Mouse (Mus musculus): ENCODE measurements around the gene Wdr86. TPM values are rescaled to one million over a fixed set of nuclear protein-coding genes. Genes with fewer than 3 reads are reported as not detected.
A peak's percentile ranks its signal among the peaks of the same experiment; 100 is the strongest.
"Not testable (repeated sequence)": the region's sequence is repeated elsewhere in the genome, so short reads cannot be mapped to it uniquely, and the experiment has no call there.

Wdr86 gene
- polyA plus RNA-seq, 1 experiment from 2014 or later = 37.2 TPM

DNA sequence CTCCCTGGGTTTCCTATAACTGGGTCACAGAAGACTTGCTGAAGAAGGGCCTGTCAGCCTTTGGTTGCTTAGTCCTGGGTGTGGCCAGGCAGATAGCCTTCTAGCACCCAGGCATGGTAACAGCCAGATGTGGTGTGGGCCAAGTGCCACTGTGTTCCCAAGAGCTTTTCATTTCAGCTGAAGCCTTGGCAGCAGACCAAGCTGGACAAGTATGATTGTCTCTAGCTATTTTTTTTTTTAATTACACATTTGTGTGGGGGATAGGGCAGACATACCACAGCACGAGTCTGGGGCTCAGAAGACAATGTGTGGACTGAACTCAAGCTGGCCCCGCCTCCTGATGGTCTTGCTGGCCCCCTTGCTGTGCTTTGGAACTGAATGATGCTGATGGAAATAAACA is 20.6 kb downstream of the Wdr86 start:
- H3K27ac ChIP-seq = peak overlapping the region; percentile 48
- 53% methylated on average over 2 of the region's 2 CpGs for WGBS
- H3K4me1 ChIP-seq = 0 out of 2 replicates have a peak, but pooled peaks cover 11% of the 10 kb centered on the region
- no peak overlapping the region for H3K4me2 ChIP-seq
- no peak for ATAC-seq (ENCODE audit: borderline replicate concordance, extremely low read depth, low FRiP score, low TSS enrichment)
- H3K27me3 ChIP-seq = no peaks in the 10 kb centered on the region
- H3K4me3 ChIP-seq = no peak overlapping the region
- no peaks in the 10 kb centered on the region for H3K9me3 ChIP-seq
- H3K36me3 ChIP-seq = peaks cover 81% of the 10 kb centered on the region
- H3K9ac ChIP-seq = no peak overlapping the region

- Histone ChIP-seq H3K36me3 (peaks cover 88% of the 10 kb centered on the region), H3K27me3 (no peaks in the 10 kb centered on the region), H3K9me3 (no peaks in the 10 kb centered on the region), H3K27ac (no peak overlapping the region), H3K9ac (no peak overlapping the region), H3K4me1 (no peaks in the 10 kb centered on the region), H3K4me2 (no peak overlapping the region), H3K4me3 (no peak overlapping the region)
- WGBS = 89% methylated on average over 8 of the region's 8 CpGs
- no peak for ATAC-seq (ENCODE audit: borderline replicate concordance, extremely low read depth, low FRiP score, low TSS enrichment)
Measured at GRCm38 (mm10) chr5:24704615-24705014, 25.9 kb downstream of the Wdr86 start.

DNA sequence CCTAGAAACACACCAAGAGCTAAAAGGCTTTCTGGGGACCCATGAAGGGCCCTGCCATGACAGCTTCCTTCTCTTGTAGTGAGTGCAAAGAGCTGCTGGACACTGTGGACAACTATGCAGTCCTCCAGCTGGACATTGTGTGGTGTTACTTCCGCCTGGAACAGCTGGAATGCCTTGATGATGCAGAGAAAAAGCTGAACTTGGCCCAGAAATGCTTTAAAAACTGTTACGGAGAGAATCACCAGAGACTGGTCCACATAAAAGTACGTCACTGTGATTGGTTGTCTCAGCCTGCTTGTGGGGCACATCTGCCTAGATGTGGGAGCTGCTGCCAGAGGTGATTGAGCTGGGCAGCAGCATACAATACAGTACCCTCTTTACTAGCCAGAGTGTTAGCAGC is 29.3 kb downstream of the Wdr86 start:
- no peaks in the 10 kb centered on the region for H3K27me3 ChIP-seq
- H3K4me2 ChIP-seq = no peak overlapping the region
- H3K9ac ChIP-seq = no peak overlapping the region
- no peak overlapping the region for H3K4me3 ChIP-seq
- H3K9me3 ChIP-seq = no peaks in the 10 kb centered on the region
- WGBS = 55% methylated on average over 3 of the region's 3 CpGs
- H3K36me3 ChIP-seq = peaks cover 82% of the 10 kb centered on the region
- ATAC-seq (ENCODE audit: borderline replicate concordance, extremely low read depth, low FRiP score, low TSS enrichment) = peak; percentile 88
- H3K4me1 ChIP-seq = no peaks in the 10 kb centered on the region
- peak overlapping the region; percentile 62 for H3K27ac ChIP-seq

DNA sequence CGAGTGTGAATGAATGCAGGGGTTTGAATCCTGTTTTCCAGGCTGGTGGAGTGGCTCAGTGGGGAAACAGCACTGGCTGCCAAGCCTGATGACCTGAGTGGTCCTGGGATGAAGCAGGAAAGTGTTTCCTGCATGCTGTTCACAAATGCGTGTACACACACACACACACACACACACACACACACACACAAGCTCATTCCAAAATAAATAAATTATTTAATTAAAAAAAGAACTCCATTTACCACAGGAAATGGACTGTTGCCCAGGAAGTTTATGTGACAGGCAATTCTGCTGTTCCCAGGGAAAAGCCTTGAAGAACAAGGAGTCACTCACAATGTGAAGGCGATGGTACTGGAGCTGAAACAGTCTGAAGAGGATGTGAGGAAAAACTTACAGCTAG is 33.8 kb downstream of the Wdr86 start:
- WGBS = 74% methylated on average over 3 of the region's 3 CpGs
- H3K4me1 ChIP-seq = no peaks in the 10 kb centered on the region
- no peak overlapping the region for H3K27ac ChIP-seq

GRCm38 (mm10) chr5:24687696-24688095 is 42.8 kb downstream of the Wdr86 start:
- Histone ChIP-seq H3K9ac (no peak overlapping the region), H3K27me3 (no peaks in the 10 kb centered on the region), H3K9me3 (no peaks in the 10 kb centered on the region), H3K4me2 (no peak overlapping the region), H3K27ac (no peak overlapping the region), H3K4me1 (peaks cover 22% of the 10 kb centered on the region), H3K36me3 (peaks cover 35% of the 10 kb centered on the region), H3K4me3 (no peak overlapping the region)
- ATAC-seq (ENCODE audit: borderline replicate concordance, extremely low read depth, low FRiP score, low TSS enrichment) = no peak
- 52% methylated on average over 1 of the region's 1 CpGs for WGBS

More for the DNA sequence above, 33.8 kb downstream of the Wdr86 start:
- H3K9ac ChIP-seq = no peak overlapping the region
- no peaks in the 10 kb centered on the region for H3K27me3 ChIP-seq
- H3K4me2 ChIP-seq = no peak overlapping the region
- no peak for ATAC-seq (ENCODE audit: borderline replicate concordance, extremely low read depth, low FRiP score, low TSS enrichment)
- H3K9me3 ChIP-seq = no peaks in the 10 kb centered on the region
- H3K4me3 ChIP-seq = no peak overlapping the region
- H3K36me3 ChIP-seq = peaks cover 82% of the 10 kb centered on the region

DNA sequence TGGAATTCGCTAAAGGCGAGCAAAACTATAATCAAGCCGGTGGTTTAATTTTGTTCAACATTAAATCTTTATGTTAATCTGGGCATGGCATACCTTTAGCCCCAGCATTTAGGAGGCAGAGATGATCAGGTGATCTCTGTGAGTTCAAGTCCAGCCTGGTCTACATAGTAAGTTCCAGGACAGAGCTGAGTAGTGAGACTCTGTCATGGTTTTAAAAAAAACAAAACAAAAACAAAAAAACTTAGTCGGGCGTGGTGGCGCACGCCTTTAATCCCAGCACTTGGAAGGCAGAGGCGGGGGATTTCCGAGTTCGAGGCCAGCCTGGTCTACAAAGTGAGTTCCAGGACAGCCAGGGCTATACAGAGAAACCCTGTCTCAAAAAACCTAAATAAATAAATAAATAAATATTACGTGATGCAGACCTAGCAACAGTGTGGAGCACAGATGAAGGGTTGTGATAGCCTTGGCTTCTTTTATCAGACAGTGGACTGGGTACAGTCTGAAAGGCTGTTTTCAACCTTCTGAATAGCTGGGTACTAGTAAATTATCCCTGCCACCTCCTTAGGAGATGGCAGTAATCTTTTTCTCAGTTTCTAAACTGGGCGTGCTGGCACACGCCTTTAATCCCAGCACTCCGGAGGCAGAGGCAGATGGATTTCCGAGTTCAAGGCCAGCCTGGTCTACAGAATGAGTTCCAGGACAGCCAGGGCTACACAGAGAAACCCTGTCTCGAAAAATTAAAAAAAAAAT is 43.7 kb downstream of the Wdr86 start:
- H3K9ac ChIP-seq = peak overlapping the region; percentile 78
- peaks cover 22% of the 10 kb centered on the region for H3K4me1 ChIP-seq
- not testable (repeated sequence) for H3K9me3 ChIP-seq; ATAC-seq (ENCODE audit: borderline replicate concordance, extremely low read depth, low FRiP score, low TSS enrichment); H3K27me3 ChIP-seq
- peak overlapping the region; percentile 93 for H3K4me3 ChIP-seq
- H3K27ac ChIP-seq = peak overlapping the region; percentile 93; the same call in 1 of the 2 replicates
- peaks cover 27% of the 10 kb centered on the region for H3K36me3 ChIP-seq
- peak overlapping the region; percentile 58 for H3K4me2 ChIP-seq
- WGBS = 74% methylated on average over 16 of the region's 16 CpGs

- Histone ChIP-seq H3K4me3 (peak overlapping the region; percentile 93), H3K27me3 (no peaks in the 10 kb centered on the region), H3K4me1 (peaks cover 22% of the 10 kb centered on the region), H3K9ac (peak overlapping the region; percentile 78), H3K36me3 (peaks cover 21% of the 10 kb centered on the region; the same call in 1 of the 2 replicates), H3K9me3 (no peaks in the 10 kb centered on the region), H3K4me2 (peak overlapping the region; percentile 58), H3K27ac (peak overlapping the region; percentile 93)
- WGBS = under 1% methylated on average over 15 of the region's 15 CpGs
- ATAC-seq (ENCODE audit: borderline replicate concordance, extremely low read depth, low FRiP score, low TSS enrichment) = peak; percentile 6; the same call in 1 of the 2 replicates
Measured at GRCm38 (mm10) chr5:24686176-24686575, 44.4 kb downstream of the Wdr86 start.

DNA sequence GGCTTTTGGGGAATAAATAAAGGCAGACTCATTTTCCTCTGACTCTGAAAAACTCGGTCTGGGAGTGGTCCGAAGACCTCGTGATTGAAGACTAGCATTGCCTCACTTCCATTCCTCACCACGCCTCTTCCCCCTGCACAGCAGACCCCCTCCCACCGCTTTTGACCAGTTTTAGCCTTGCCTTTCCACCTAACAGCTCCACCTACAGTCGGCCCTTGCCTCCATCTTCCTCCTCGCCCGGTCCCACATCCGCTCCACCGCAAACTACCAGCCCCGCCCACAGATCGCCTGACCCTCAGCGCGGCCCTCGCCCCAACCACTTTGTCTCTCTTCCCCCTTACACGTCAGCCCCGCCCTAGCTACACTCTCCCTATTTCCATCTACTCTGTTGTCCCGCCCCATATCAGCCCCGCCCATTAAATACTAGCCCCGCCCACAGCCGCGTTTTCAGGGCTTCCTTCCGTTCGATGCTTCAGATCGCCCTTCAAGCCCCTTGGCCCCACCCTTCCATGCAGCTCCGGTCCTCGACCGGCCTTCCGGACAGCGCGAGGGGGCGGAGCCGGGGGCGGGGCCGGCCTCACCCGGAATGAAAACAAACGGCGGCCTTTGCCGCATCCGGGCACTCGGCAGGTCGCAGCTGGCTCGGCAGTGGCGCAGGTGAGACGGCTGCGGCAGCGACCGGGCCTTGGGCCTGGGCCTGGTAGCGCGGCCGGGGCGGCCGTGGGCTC is 45.0 kb downstream of the Wdr86 start, which contains the start of gene Nub1:
TSS of gene Nub1 (plus strand) at position 167 of the 728 bp plus-strand sequence.
- WGBS = 0% methylated on average over 51 of the region's 53 CpGs
- Histone ChIP-seq H3K9ac (peak within 1 kb of the TSS; percentile 78), H3K4me2 (peak within 1 kb of the TSS; percentile 67), H3K9me3 (no peaks in the 10 kb centered on the region), H3K4me1 (peaks cover 22% of the 10 kb centered on the region), H3K27ac (peak within 1 kb of the TSS; percentile 98), H3K36me3 (peaks cover 14% of the 10 kb centered on the region; the same call in 1 of the 2 replicates), H3K27me3 (no peaks in the 10 kb centered on the region), H3K4me3 (peak within 1 kb of the TSS; percentile 93)
- ATAC-seq (ENCODE audit: borderline replicate concordance, extremely low read depth, low FRiP score, low TSS enrichment) = peak; percentile 95

GRCm38 (mm10) chr5:24684578-24685365 is 45.8 kb downstream of the Wdr86 start:
- 17% methylated on average over 16 of the region's 16 CpGs for WGBS
- no peaks in the 10 kb centered on the region for H3K9me3 ChIP-seq
- peak overlapping the region; percentile 93 for H3K4me3 ChIP-seq
- no peaks in the 10 kb centered on the region for H3K27me3 ChIP-seq
- peak overlapping the region; percentile 67 for H3K4me2 ChIP-seq
- peaks cover 22% of the 10 kb centered on the region for H3K4me1 ChIP-seq
- H3K36me3 ChIP-seq = peaks cover 8% of the 10 kb centered on the region; the same call in 1 of the 2 replicates
- H3K27ac ChIP-seq = peak overlapping the region; percentile 98
- ATAC-seq (ENCODE audit: borderline replicate concordance, extremely low read depth, low FRiP score, low TSS enrichment) = peak; percentile 27
- peak overlapping the region; percentile 52 for H3K9ac ChIP-seq

GRCm38 (mm10) chr5:24681436-24681835 is 49.1 kb downstream of the Wdr86 start:
- WGBS = 45% methylated on average over 1 of the region's 1 CpGs
- H3K36me3 ChIP-seq = no peaks in the 10 kb centered on the region
- H3K4me1 ChIP-seq = peaks cover 9% of the 10 kb centered on the region
- H3K27ac ChIP-seq = no peak overlapping the region
- H3K4me2 ChIP-seq = no peak overlapping the region
- H3K9ac ChIP-seq = no peak overlapping the region
- no peak overlapping the region for H3K4me3 ChIP-seq
- H3K27me3 ChIP-seq = no peaks in the 10 kb centered on the region
- no peak for ATAC-seq (ENCODE audit: borderline replicate concordance, extremely low read depth, low FRiP score, low TSS enrichment)
- H3K9me3 ChIP-seq = no peaks in the 10 kb centered on the region

- Histone ChIP-seq H3K9me3 (no peaks in the 10 kb centered on the region), H3K36me3 (no peaks in the 10 kb centered on the region), H3K27ac (no peak overlapping the region), H3K4me3 (no peak overlapping the region), H3K9ac (no peak overlapping the region), H3K4me2 (no peak overlapping the region), H3K4me1 (no peaks in the 10 kb centered on the region), H3K27me3 (no peaks in the 10 kb centered on the region)
- WGBS = 28% methylated on average over 4 of the region's 4 CpGs
- peak; percentile 35; the same call in 1 of the 2 replicates for ATAC-seq (ENCODE audit: borderline replicate concordance, extremely low read depth, low FRiP score, low TSS enrichment)
Measured at GRCm38 (mm10) chr5:24674238-24674637, 56.3 kb downstream of the Wdr86 start.
